Mouse (Mus musculus) lung, postnatal 25 days (tissue): Measurements from ENCODE around the gene Rwdd4a.

Experiments
- DNase-seq: peaks from one replicate; pipeline ENCODE4 v3.0.0; 2022; ENCODE audit warnings: low spot score

Gene Rwdd4a

DNA sequence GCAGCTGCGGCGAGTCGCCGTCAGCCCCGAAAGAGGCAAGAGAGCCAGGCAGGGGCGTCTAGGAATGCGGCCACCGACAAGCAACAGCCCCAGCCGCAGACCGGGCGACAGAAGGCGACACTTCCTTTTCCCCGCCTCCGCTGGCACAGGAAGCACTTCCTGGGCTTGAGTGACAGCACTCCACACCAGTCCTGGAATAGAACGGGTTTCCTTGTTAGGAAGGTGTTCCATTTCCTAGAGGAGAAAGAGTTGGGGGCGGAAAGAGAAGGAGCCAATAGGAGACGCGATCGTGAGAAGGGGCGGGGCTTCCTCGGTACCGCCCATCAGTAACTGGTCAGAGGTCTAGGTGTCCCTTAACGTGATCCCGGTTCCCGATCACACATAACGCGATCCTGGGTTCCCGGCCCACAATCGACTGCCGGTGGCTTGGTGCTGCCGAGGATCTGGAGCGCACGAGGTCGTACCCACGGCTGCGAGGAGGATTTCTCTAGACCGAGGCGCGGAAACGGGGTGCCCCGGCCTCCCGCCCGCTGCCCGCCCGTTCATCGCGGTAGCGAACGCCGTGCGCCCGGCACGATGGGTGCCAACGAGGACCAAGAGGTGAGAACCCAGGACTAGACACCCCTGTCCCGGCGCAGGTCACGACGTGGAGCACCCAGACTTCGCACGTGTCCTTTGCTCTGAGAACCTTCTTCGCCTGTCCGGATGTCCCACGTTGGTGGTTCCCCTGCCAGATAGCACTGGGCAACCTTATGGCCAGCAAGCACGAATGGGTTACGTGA is at the start of gene Rwdd4a, which contains the start of gene Trappc11:
TSS of gene Rwdd4a (plus strand) at position 321 of the 782 bp plus-strand sequence.
TSS of gene Trappc11 (minus strand) at position 127 of the 782 bp plus-strand sequence.
- DNase-seq: peak; percentile 99

DNA sequence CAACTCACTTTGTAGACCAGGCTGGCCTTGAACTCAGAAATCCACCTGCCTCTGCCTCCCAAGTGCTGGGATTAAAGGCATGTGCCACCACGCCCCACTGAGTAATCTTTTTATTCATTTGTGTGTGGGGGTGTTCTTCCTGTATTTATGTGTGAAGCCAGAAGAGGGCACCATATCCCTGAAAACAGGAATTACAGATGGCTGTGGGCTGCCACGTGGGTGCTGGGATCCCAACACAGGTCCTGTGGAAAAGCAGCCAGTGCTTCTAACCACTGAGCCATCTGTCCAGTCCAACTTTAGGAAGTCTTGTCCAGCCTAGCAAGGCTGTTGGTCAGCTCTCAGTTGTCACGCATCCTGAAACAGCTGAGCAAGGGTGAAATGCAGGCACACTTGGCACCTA is 46.2 kb upstream of the Rwdd4a start:
- no peak for DNase-seq

DNA sequence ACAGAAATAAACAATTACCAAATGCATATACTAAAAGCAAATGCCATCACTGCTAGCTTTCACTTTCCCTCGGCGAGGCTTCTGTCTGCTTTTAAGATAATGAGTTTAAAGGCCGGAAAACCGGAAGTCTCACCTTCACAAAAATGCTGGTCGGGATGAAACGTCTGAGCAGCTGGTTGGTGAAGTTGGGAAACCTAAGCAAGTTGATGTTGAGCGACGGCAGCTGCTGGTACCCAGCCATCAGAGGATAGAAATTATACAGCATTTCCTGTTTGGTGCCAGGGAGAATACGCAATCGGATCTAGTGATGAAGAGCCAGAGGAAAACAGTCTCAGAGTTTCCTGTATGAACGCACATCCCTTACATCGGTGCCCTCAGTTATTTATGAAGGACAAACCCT is 40.4 kb upstream of the Rwdd4a start:
- DNase-seq: peak; percentile 5

DNA sequence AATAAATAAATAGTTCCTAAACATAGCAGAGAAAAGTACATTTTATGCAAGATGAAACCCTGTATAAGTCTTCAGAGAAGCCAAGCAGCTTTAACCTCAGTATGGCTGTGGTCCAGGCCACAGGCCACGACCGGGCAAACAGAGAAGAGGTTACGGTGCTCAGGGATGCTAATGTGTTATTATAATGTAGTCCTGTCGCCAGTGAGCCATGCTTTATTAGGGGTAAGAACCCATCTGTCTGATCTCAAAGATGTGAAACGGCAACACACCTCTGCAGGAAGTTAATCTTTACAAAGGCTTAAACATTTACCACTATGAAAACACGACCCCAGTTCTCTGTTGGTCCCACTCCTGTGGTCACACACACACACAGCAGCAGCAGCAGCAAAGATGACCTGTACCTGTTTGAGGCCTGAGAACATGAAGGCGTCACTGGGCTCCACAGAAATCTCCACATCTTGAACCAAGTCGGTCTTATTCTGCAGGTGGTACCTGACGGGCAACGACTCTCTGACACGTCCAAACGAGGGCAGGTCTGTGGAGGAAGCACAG is 38.8 kb upstream of the Rwdd4a start:
- DNase-seq: no peak

DNA sequence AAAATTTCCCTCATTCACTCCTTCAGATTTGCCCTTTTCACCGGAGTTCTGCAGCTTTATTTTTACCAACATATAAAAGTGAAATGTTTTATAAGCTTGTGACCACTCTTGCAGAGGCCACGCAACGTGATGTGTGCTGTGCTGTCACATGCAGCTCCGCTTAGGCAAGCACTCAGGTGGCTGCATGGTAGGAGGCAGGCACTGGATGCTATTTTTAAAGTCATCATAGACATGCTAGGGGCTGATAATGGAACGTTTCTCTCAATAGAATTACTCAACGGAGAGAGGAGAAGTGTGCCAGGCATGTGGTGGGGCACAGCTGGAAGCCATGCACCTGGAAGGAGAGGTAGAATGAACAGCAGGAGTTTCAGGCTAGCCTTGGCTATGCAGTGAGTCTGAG is 38.0 kb upstream of the Rwdd4a start:
- no peak for DNase-seq

DNA sequence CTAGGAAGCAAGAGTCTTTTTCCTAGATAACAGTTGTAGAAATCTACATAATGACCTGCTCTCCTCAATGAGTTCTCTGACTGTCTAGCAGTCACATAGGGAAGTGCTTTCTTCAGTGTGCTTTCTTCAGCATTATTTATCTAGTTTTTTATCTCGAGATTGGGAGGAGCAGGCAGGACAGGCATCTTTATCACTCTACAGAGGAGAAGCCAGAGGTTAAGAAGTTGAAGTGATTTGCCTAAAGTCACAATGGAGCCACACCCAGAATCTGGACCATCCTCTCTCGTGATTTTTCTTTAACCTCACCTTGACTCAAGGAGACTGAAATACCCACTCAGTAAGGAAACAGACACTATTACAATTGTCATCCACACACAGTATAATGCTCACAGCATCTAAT is 31.5 kb upstream of the Rwdd4a start:
- DNase-seq: no peak

DNA sequence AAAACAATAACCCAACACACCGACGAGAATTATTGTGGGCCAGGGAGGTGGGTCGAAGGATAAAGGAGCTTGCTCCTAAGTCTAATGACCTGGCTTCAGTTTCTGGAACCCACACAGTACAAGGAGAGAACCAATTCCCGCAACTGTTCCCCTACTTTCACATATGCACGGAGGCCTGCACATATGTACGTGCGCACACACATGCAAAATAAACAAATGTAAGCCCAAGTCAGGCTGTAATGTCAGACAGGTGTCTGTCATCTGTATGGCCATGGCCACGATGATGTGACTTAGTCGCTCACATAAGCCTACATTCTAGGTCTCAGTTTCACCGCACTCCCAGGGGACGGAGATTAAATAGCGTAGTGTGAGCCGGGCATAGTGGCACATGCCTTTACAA is 30.9 kb upstream of the Rwdd4a start:
- DNase-seq: no peak

DNA sequence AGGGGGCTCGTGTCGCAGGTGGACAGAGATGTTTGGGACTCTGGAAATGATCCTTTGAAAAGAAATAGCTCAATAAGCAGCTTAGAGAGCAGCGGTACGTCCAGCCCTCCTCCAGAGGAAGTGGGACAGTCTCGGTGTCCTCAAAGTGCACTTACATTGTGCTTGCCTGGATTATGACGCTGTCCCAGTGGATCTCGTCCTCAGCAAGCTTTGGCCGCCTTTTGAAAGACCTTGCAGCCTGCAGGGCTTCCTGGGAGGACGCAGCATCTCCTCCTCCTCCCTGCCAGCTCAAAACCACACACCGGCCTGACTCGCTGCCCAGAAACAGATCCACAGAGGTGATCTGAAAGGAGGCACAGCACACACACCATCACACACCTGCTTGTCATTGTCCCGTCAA is 28.0 kb upstream of the Rwdd4a start:
- no peak for DNase-seq

DNA sequence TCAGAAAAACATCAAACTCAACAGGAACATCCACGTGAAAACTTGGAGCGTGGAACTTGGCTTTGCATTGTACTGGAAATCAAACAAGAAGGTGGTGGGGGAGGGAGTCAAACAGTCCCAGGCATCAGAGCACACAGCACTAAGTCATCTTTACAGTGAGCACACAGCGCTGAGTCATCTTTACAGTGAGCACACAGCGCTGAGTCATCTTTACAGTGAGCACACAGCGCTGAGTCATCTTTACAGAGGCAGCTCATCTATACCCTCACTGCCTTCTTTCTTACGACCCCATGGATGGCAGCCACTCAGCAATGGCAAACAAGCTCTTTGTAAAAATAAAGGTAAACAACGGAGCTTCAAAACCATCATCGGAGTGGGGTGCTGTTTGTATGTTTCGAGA is 22.5 kb upstream of the Rwdd4a start:
- no peak for DNase-seq

DNA sequence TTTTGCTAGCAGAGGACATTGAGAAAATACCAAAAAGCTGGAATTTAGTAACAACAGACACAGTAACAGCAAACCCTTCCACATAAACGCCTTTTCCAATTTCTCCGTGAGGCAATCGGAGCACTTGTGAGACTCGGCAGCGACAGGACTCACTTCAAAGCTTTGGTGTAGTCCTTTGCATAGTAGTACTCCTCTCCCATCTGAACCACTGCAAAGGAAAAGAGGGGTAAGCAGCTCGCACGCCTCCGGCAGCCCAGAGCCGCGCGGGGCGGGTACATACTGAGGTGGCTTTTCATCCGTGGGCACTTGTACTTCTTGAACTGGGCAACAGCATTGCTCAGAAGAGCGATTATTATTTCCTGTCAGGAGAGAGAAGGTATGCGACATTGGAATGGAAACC is 19.9 kb upstream of the Rwdd4a start:
- no peak for DNase-seq

DNA sequence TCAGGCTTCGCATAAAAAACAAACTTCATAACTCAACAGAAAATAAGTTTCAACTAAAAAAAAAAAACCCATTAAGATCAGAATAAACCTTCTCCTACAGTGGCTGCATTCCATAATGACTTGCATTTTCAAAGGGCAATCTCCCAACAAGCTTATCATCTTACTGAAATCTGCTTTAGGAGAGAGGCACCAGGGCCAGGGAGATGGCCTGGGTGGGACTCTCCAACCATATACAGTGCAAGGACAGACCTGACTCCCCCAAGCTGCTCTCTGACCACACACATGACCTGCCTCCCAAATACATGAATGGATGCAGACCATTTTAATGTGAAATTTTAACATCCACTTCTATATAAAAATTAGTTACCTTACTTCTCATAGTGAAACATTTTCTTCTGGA is 5.4 kb upstream of the Rwdd4a start:
- no peak for DNase-seq

DNA sequence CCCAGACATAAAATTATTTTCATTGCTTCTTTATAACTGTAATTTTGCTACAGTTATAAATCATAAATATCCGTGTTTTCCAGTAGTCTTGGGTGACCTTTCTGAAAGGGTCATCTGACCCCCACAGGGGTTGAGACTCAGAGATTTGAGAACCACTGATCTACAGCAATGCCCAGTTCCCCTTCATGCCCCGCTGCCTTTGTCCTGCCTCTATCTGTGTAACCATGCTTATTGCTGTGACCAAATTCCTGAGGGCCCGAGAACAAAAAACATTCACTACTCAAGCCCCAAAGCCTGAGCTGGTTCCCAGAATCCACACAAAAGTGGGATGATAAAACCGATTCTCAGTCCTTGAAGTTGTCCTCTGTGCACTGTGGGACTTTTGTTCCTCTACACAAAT is 4.9 kb downstream of the Rwdd4a start:
- DNase-seq: no peak

DNA sequence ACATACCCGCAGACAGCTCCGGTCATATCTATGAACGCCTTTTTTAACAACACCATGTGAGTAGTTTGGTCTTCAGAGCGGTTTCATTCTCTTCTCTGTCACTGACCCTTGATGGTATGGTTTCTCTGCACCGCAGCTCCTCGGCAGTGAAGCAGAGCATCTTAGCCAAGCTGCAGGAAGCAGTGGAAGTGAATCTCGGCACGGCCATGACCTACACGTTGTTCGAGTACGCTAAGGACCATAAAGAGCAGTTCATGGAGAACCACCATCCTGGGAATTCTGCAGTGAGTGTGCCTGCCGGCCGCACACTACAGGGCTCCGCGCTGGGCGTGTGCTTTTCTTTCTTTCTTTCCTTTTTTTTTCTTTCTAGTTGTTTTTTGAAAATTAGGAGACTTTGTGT is 9.3 kb downstream of the Rwdd4a start:
- no peak for DNase-seq

DNA sequence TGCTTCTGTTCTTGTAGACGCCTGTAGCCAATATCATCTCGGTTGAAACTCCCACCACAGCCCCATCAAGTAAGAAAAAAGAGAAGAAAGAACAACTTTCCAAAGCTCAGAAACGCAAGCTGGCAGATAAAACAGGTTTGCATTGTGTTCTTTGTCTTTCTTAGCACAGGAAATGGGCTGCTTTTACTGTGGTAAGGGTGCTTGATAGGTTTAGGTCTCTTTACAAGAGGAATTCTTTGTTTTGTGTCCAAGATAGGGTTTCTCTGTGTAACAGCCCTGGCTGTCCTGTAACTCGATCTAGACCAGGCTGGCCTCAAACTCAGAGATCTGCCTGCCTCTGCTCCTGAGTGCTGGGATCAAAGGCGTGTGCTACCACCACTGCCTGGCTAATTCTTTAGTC is 10.6 kb downstream of the Rwdd4a start:
- no peak for DNase-seq

DNA sequence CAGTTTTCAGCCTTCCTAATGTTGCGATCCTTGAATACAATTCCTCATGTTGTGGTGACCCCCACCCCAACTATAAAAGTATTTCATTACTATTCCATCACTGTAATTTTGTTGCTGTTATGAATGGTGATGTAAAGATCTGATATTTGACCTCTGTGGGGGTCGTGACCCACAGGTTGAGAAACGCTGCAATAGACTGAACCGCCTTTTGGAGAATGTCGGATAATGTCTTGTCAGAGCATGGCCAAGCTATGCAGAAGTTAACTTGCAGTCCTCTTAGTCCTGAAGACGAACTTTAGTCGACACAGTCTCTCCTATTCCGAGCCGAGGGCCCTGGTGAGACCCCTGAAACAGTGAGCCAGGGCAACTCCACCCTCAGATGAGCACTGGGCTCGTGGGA is 13.6 kb downstream of the Rwdd4a start:
- DNase-seq: no peak

DNA sequence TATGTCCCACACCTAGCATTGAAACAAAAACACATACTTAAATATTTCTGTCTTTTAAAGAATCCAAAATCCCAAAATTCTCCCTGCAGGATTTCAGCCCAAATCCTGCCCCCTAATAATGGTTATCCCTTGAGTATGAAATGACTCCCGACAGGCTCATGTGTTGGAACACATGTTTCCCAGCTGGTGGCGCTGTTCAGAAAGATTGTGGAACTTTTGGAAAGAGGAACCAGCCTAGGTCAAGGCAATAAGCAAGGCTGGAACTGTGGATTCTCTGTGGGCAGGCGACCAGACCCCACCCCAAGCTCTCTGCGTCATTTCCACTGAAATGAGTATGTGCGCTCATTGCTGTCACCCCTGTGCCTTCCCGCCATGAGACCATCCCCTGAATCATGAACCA is 20.1 kb downstream of the Rwdd4a start:
- no peak for DNase-seq

DNA sequence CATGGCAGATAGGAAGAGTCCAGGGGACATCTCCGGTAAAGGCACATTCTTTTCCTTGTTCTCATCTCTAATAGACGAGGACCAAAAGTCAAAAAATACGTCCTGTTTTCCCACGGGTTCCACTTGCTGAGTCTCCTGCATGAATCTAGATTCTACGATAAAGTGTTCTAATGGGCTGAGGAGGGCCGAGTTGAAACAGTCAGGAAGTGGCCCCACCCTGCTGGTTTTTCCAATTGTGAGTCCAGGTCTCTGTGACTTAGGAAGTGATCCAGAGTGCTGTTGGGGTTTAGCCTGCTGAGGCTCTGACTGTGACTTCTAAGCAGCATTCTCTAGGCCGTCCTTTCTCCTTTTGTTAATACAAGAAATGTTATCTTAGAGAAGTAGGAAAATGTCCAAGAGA is 23.0 kb downstream of the Rwdd4a start:
- DNase-seq: peak; percentile 49

DNA sequence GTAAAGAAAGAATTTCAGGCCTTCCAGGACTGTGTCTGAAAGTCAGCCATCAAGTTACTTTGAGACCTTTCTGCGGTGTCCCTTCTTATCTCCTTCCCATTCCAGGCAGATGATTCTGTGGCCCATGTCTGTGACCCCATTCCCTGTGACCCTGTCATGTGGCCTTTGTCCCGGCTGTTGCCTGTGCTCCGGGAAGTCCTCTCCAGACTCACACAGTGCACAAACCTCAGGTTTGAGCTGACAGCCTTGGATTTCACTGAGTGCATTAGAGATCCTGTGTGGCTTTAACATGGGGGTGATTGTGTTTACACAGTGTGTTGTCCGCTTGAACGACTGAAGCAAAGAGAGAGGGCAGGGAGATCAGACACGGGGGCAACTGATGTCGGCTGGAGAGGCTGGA is 24.8 kb downstream of the Rwdd4a start:
- no peak for DNase-seq

DNA sequence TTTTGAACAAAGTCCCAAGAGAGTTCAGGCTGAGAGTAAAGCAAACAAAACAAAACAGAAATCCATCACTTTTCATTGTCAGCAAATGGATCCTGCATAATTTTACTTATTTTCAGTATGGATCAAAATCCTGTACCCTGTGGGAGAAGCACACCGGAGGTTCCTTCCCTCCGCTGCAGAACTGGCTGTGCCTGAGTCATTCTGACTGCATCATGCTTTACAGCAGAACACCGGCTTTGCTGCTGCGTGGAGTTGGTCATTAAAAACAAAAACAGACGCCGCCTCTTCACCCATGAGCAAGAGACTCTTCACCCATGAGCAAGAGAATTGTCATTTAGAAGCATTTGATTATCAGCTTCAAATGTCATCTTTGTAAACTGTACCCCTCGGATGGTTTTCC is 27.3 kb downstream of the Rwdd4a start:
- no peak for DNase-seq

DNA sequence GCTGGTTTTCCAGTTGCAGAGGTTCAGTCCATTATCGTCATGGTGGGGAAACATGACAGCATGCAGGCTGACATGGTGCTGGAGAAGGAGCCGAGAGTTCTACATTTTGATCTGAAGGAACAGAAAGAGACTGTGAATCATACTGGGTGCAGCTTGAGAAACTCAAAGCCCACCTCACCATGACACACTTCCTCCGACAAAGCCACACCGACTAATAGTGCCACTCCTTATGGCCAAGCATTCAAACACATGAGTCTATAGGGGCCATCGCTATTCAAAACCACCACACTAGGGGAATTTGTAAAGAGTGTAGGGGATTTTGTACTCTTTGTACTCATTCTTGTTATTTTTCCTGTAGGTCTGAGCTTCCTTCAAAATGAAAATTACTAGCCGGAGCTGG is 33.1 kb downstream of the Rwdd4a start:
- no peak for DNase-seq

DNA sequence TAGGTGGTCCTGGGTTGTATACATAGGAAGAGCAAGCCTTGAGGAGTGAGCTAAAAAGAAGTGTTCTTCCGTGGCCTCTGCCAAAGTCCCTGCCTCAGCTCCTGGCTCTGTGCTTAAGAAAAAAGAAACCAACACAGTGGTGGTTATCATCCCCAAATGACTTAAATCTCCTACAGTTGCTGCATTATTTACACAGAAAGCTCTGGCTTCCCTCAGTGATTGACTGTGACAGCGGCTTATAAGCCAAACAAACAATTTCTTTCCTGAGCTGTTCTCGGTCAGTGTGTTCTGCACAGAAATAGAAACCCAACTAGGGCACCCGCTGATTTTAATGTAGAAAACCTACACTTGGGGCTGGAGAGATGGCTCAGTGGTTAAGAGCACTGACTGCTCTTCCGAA is 34.6 kb downstream of the Rwdd4a start:
- no peak for DNase-seq

DNA sequence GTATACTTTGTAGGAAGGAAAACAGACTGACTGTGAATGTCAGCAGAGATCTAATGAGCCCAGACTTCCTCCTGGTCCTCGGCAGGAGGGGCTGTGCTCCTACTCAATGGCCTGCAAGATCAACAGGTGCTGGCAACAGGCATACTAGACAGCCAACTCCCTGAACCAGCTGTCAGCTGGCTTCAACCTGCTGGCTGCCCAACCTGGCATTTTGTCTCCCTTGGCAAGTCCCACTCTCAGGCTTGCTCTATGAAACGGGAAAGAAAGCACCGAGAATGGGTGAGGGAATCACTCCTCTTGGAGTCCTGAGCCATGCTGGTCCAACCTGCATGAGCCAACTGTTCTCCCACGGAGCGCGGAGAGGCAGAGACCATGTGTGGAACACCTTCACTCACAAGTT is 36.7 kb downstream of the Rwdd4a start:
- no peak for DNase-seq

DNA sequence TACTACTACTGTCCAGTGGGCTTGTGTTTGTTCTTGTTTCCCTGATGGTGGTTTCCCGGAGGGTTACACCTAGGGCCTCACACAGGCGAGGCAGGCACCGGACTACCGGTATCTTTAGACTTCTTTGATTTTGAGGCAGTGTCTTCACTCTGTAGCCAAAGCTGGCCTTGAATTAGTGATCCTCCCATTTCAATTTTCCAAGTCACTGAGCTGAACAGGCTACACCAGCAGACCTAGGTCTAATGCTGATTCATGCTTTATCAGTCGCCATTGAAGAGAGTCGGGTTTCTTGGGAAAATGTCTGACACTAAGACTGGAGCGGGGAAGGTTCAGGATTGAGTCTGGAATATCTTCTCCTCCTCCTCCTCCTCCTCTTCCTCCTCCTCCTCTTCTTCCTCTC is 40.0 kb downstream of the Rwdd4a start:
- no peak for DNase-seq

DNA sequence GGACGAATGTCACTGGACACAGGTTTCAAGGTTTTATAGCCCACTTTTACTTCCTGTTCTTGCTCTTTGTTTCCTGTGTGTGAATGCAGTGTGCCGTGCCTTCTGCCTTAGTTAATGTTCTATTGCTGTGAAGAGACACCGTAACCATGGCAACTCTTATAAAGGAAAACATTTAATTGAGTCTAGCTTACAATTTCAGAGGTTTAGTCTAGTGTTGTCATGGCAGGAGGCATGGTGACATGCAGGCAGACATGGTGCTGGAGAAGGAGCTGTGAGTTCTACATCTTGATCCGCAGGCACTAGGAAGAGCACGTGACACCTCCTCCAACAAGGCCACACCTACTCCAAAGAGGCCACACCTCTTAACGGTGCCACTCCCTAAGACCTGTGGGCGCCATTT is 48.0 kb downstream of the Rwdd4a start:
- no peak for DNase-seq
